Mouse (Mus musculus) cortical plate, adult 2 months (tissue): Measurements from ENCODE around the gene Tmem80.

ENCODE experiments used
- CTCF ChIP-seq: fragments of 200-500 bp; IDR thresholded peaks from 2 replicates; pipeline ENCODE4 v1.5.1; 2011; ENCODE audit warnings: mild to moderate bottlenecking, control low read depth, low read length; ENCODE audit not compliant: insufficient read depth; ENCODE audit errors: extremely low read depth
- POLR2A ChIP-seq: fragments of 200-500 bp; IDR thresholded peaks from 2 replicates; pipeline ENCODE4 v1.6.1; 2011; ENCODE audit warnings: mild to moderate bottlenecking, low read length, control low read depth; ENCODE audit not compliant: insufficient read depth; ENCODE audit errors: extremely low read depth

DNA sequence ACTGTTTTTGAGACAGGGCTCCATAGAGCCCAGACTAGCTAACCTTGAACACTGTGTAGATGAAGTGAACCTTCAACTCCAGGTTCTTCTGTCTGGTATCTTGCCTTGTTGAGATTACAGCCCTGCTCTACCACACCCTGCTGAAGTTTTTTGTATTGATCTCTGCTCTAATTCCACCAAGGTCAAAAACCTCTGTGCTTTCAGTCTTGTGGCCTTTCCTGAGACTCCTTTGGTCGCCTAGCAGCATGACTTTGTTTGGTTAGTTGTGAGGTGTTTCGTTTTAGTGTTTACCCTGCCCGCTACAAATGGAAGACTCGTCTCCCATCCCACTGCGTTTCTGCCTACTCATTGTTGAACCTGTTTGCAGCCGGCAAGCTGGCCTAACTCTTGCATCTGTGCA is 23.5 kb downstream of the Tmem80 start:
- TF ChIP-seq CTCF = no peak
- no peak for TF ChIP-seq POLR2A
